Mouse (Mus musculus) stomach, embryonic 14.5 days (tissue): ENCODE measurements around the gene Hemgn. TPM values are rescaled to one million over a fixed set of nuclear protein-coding genes. Genes with fewer than 3 reads are reported as not detected.

Experiments used
- ATAC-seq: fragments of 200-750 bp; cut with Nextera tagmentation; 2 replicates; pipeline ENCODE4 v1.8.0; 2017; ENCODE audit warnings: low read depth, moderate TSS enrichment; ENCODE audit not compliant: insufficient number of reproducible peaks, insufficient read depth, low FRiP score
- H3K27ac ChIP-seq: fragments of 300-500 bp; sonication (generic); 2 replicates; pipeline ENCODE4 v1.5.1; 2014; ENCODE audit warnings: mild to moderate bottlenecking, low read length, moderate library complexity, mixed read lengths
- H3K27me3 ChIP-seq: fragments of 300-500 bp; sonication (generic); 2 replicates; pipeline ENCODE4 v1.6.1; 2014; ENCODE audit warnings: low read length, control low read depth, mixed read lengths; ENCODE audit not compliant: control insufficient read depth, insufficient read depth
- H3K36me3 ChIP-seq: fragments of 300-500 bp; sonication (generic); 2 replicates; pipeline ENCODE4 v1.6.1; 2014; ENCODE audit warnings: mild to moderate bottlenecking, control low read depth, low read length, moderate library complexity, mixed read lengths; ENCODE audit not compliant: control insufficient read depth, insufficient read depth
- H3K4me1 ChIP-seq: fragments of 300-500 bp; sonication (generic); 2 replicates; pipeline ENCODE4 v1.6.1; 2014; ENCODE audit warnings: low read length, control low read depth, mixed read lengths; ENCODE audit not compliant: control insufficient read depth, insufficient read depth
- H3K4me2 ChIP-seq: fragments of 300-500 bp; sonication (generic); replicated peaks from 2 replicates; pipeline ENCODE4 v1.6.1; 2014; ENCODE audit warnings: low read depth, low read length, control low read depth
- H3K4me3 ChIP-seq: fragments of 300-500 bp; sonication (generic); 2 replicates; pipeline ENCODE4 v1.5.1; 2014; ENCODE audit warnings: low read depth, low read length, control low read depth
- H3K9ac ChIP-seq: fragments of 300-500 bp; sonication (generic); replicated peaks from 2 replicates; pipeline ENCODE4 v1.6.1; 2014; ENCODE audit warnings: low read depth, mild to moderate bottlenecking, control low read depth, low read length, moderate library complexity, mixed read lengths
- H3K9me3 ChIP-seq: fragments of 300-500 bp; sonication (generic); 2 replicates; pipeline ENCODE4 v1.6.1; 2016; ENCODE audit warnings: low read depth, low read length, control low read depth; ENCODE audit not compliant: control insufficient read depth
- WGBS: fragments of 180-500 bp; shearing (Covaris S2); extraction: QIAGEN DNeasy Blood & Tissue Kit; methylation state at CpG from one replicate; pipeline ENCODE4 v1.1.7; 2014; 5-methylcytosine and 5-hydroxymethylcytosine counted together
- polyA plus RNA-seq: library from polyadenylated mRNA; unstranded; fragments of >200 nt; fragmentation: Nextera tagmentation; extraction: Ambion mirVana; gene quantifications from 2 replicates; pipeline ENCODE4 v1.2.1, GENCODE M21; 2014

Hemgn gene
- polyA plus RNA-seq, 1 experiment from 2014 or later = 0.94 TPM

GRCm38 (mm10) chr4:46345773-46346100, 67.6 kb downstream of the Hemgn start:
- Histone ChIP-seq H3K4me1 (0 out of 2 replicates have a peak, but pooled peaks cover 3% of the 10 kb centered on the region), H3K9me3 (no peaks in the 10 kb centered on the region), H3K4me2 (no peak overlapping the region), H3K4me3 (no peak overlapping the region), H3K27ac (no peak overlapping the region), H3K27me3 (peaks cover 78% of the 10 kb centered on the region), H3K36me3 (no peaks in the 10 kb centered on the region), H3K9ac (no peak overlapping the region)
- ATAC-seq = no peak
- WGBS = 23% methylated on average over 3 of the region's 3 CpGs

GRCm38 (mm10) chr4:46345056-46345772, 68.1 kb downstream of the Hemgn start:
- H3K4me1 ChIP-seq = 0 out of 2 replicates have a peak, but pooled peaks cover 3% of the 10 kb centered on the region
- WGBS = 3% methylated on average over 66 of the region's 67 CpGs
- no peaks in the 10 kb centered on the region for H3K9me3 ChIP-seq
- no peaks in the 10 kb centered on the region for H3K36me3 ChIP-seq
- H3K4me3 ChIP-seq = peak overlapping the region; percentile 32
- H3K27me3 ChIP-seq = peaks cover 78% of the 10 kb centered on the region
- H3K27ac ChIP-seq = no peak overlapping the region
- H3K9ac ChIP-seq = no peak overlapping the region
- ATAC-seq = no peak
- no peak overlapping the region for H3K4me2 ChIP-seq

GRCm38 (mm10) chr4:46344288-46344687, 69.0 kb downstream of the Hemgn start:
- Histone ChIP-seq H3K27ac (no peak overlapping the region), H3K4me1 (0 out of 2 replicates have a peak, but pooled peaks cover 3% of the 10 kb centered on the region), H3K4me2 (peak overlapping the region; percentile 44), H3K4me3 (peak overlapping the region; percentile 32), H3K36me3 (no peaks in the 10 kb centered on the region), H3K9me3 (no peaks in the 10 kb centered on the region), H3K9ac (no peak overlapping the region), H3K27me3 (peaks cover 76% of the 10 kb centered on the region)
- under 1% methylated on average over 49 of the region's 51 CpGs for WGBS
- no peak for ATAC-seq

Other genes with a start within 250 kb of the Hemgn start
- gene Xpa, start 217.2 kb downstream of the Hemgn start, polyA plus RNA-seq = 24.5 and 31.8 TPM in 2 replicates
- gene Foxe1, start 69.9 kb downstream of the Hemgn start, polyA plus RNA-seq = 0.27 and 0.60 TPM in 2 replicates
- 8.9 and 11.2 TPM in 2 replicates for gene Trmo, start 24.1 kb downstream of the Hemgn start, polyA plus RNA-seq
- 242 and 249 TPM in 2 replicates for gene Anp32b, start 37.4 kb upstream of the Hemgn start, polyA plus RNA-seq
- gene Nans, start 75.7 kb upstream of the Hemgn start, polyA plus RNA-seq = 75.9 and 77.2 TPM in 2 replicates
- 4.9 and 6.0 TPM in 2 replicates for gene Trim14, start 122.6 kb upstream of the Hemgn start, polyA plus RNA-seq
- gene Coro2a, start 188.7 kb upstream of the Hemgn start, polyA plus RNA-seq = 10.8 and 11.7 TPM in 2 replicates
- 2.2 and 2.3 TPM in 2 replicates for gene Tbc1d2, start 236.7 kb upstream of the Hemgn start, polyA plus RNA-seq